ENCODE assay signal across 8 mouse cellular contexts in genomic region chr2:120730639-120731166, GRCm38 (mm10).
DNase-seq lines count a peak whose midpoint lies in the region; ATAC-seq and TF ChIP-seq lines count a peak whose summit lies in the region.

No protein-coding gene starts in this region.

- TF ChIP-seq CTCF in CH12.LX (conservative IDR thresholded peaks at IDR 0.05 in 1 of 2, IDR thresholded peaks at IDR 0.05 in 1 of 2; ENCODE audit: low read depth in 2 of 2, low read length in 2 of 2), result no peak
- no peak for TF ChIP-seq CTCF in heart, postnatal 0 days (IDR thresholded peaks at IDR 0.05; ENCODE audit: low read depth)
- no peak for TF ChIP-seq CTCF in small intestine, adult 2 months (IDR thresholded peaks at IDR 0.05; ENCODE audit: extremely low read depth, insufficient read length, insufficient replicate concordance, low read depth, low read length)

- peaks cover 43% of the 10 kb centered on the region for H3K4me1 ChIP-seq in heart, embryonic 10.5 days
- H3K4me1 ChIP-seq in CH12.LX (ENCODE audit: control insufficient read depth in 1 of 2, insufficient read depth in 2 of 2), result peaks cover 13 to 51% of the 10 kb centered on the region in 2 experiments
- H3K4me1 ChIP-seq in brown adipose tissue, adult 24 weeks (ENCODE audit: control insufficient read depth, insufficient read depth, insufficient read length, low read length), result peaks cover 15% of the 10 kb centered on the region
- H3K4me1 ChIP-seq in heart, postnatal 0 days (ENCODE audit: control insufficient read depth, insufficient read depth), result peaks cover 31% of the 10 kb centered on the region
- H3K4me1 ChIP-seq in liver, embryonic 16.5 days (ENCODE audit: control insufficient read depth, low read depth, low read length), result peaks cover 29% of the 10 kb centered on the region
- peaks cover 9% of the 10 kb centered on the region for H3K4me1 ChIP-seq in small intestine, adult 2 months (ENCODE audit: control insufficient read depth, insufficient read depth, insufficient read length, low read length)

- no peak for TF ChIP-seq RAD21 in CH12.LX (IDR thresholded peaks at IDR 0.05; ENCODE audit: low read depth, low read length)

- ATAC-seq in heart, postnatal 0 days (ENCODE audit: insufficient read depth, low read depth), result peak; percentile 9; the same call in 1 of the 2 replicates
- ATAC-seq in liver, embryonic 16.5 days (ENCODE audit: low read depth), result peak; percentile 19; the same call in 1 of the 2 replicates

- peak overlapping the region; percentile 98 for H3K27ac ChIP-seq in heart, embryonic 10.5 days
- H3K27ac ChIP-seq in CH12.LX (ENCODE audit: insufficient read depth, low read depth), result no peak overlapping the region
- H3K27ac ChIP-seq in brown adipose tissue, adult 24 weeks (replicated peaks; ENCODE audit: low read depth, low read length), result no peak overlapping the region; the same call in 1 of the 2 replicates
- H3K27ac ChIP-seq in heart, postnatal 0 days (ENCODE audit: low read depth), result peak overlapping the region; percentile 98
- peak overlapping the region; percentile 94 for H3K27ac ChIP-seq in liver, embryonic 16.5 days (ENCODE audit: low read length)
- H3K27ac ChIP-seq in small intestine, adult 2 months (ENCODE audit: insufficient read depth, low read depth, low read length), result peak overlapping the region; percentile 38; the same call in 1 of the 2 replicates

- H3K9me3 ChIP-seq in heart, embryonic 10.5 days, result no peaks in the 10 kb centered on the region
- no peaks in the 10 kb centered on the region for H3K9me3 ChIP-seq in CH12.LX (replicated peaks; ENCODE audit: low read length)
- no peaks in the 10 kb centered on the region for H3K9me3 ChIP-seq in heart, postnatal 0 days (replicated peaks; ENCODE audit: control insufficient read depth, low read length)
- H3K9me3 ChIP-seq in liver, embryonic 16.5 days (replicated peaks; ENCODE audit: control insufficient read depth, low read length), result no peaks in the 10 kb centered on the region

- H3K27me3 ChIP-seq in heart, embryonic 10.5 days (ENCODE audit: insufficient read depth, poor library complexity, severe bottlenecking), result no peaks in the 10 kb centered on the region
- H3K27me3 ChIP-seq in CH12.LX (replicated peaks), result no peaks in the 10 kb centered on the region
- no peaks in the 10 kb centered on the region for H3K27me3 ChIP-seq in heart, postnatal 0 days (ENCODE audit: control insufficient read depth, insufficient read depth, low read length)
- no peaks in the 10 kb centered on the region for H3K27me3 ChIP-seq in liver, embryonic 16.5 days (ENCODE audit: control insufficient read depth, insufficient read depth, low read depth, low read length)
- H3K27me3 ChIP-seq in small intestine, adult 2 months (ENCODE audit: control insufficient read depth, insufficient read depth, low read length), result no peaks in the 10 kb centered on the region

- no peak for TF ChIP-seq POLR2A in CH12.LX (IDR thresholded peaks at IDR 0.05; ENCODE audit: low read depth, low read length)
- TF ChIP-seq POLR2A in small intestine, adult 2 months (IDR thresholded peaks at IDR 0.05; ENCODE audit: low read depth, low read length), result no peak

- DNase-seq in heart, embryonic 10.5 days (ENCODE audit: low spot score), result peak; percentile 82
- no peak for DNase-seq in heart, adult 11 months
- no peak for DNase-seq in CH12.LX (ENCODE audit: extremely low read depth)
- DNase-seq in heart, postnatal 0 days (ENCODE audit: low spot score), result no peak
- no peak for DNase-seq in frontal cortex, postnatal 14 days (ENCODE audit: low spot score in 2 of 2)

- no peak for TF ChIP-seq EP300 in CH12.LX (IDR thresholded peaks at IDR 0.05; ENCODE audit: low read length)
- TF ChIP-seq EP300 in heart, postnatal 0 days (IDR thresholded peaks at IDR 0.05; ENCODE audit: low read depth), result no peak

- peak overlapping the region; percentile 99 for H3K4me3 ChIP-seq in heart, embryonic 10.5 days
- H3K4me3 ChIP-seq in CH12.LX (replicated peaks in 1 of 3; ENCODE audit: low read depth in 2 of 3, low read length in 2 of 3, poor library complexity in 1 of 3), result peak overlapping the region; percentile 83 to 98 (median 84)
- peak overlapping the region; percentile 86 for H3K4me3 ChIP-seq in brown adipose tissue, adult 24 weeks (ENCODE audit: insufficient read depth, low read depth, low read length)
- H3K4me3 ChIP-seq in heart, postnatal 0 days (ENCODE audit: low read depth, low read length), result peak overlapping the region; percentile 88
- peak overlapping the region; percentile 85 for H3K4me3 ChIP-seq in liver, embryonic 16.5 days (ENCODE audit: low read depth, low read length)
- peak overlapping the region; percentile 65 for H3K4me3 ChIP-seq in small intestine, adult 2 months (ENCODE audit: low read depth, low read length)

- H3K4me2 ChIP-seq in CH12.LX (ENCODE audit: insufficient read depth, low read depth, poor library complexity, severe bottlenecking), result peak overlapping the region; percentile 63; the same call in 1 of the 2 replicates
- H3K4me2 ChIP-seq in heart, postnatal 0 days (ENCODE audit: low read depth, low read length), result peak overlapping the region; percentile 91
- H3K4me2 ChIP-seq in liver, embryonic 16.5 days (ENCODE audit: low read depth, low read length), result peak overlapping the region; percentile 86

- dilution Hi-C loops in CH12.LX (cut with MboI; ENCODE audit: extremely low pct_ligation_motif_present, extremely low pct_unique_long_range_greater_than_20kb, low sequenced_read_pairs), result no loop called here

- peaks cover 31% of the 10 kb centered on the region for H3K36me3 ChIP-seq in heart, embryonic 10.5 days
- H3K36me3 ChIP-seq in CH12.LX (replicated peaks in 1 of 2; ENCODE audit: control insufficient read depth in 1 of 2, insufficient read depth in 1 of 2, low read length in 1 of 2), result peaks cover 23 to 41% of the 10 kb centered on the region in 2 experiments
- peaks cover 30% of the 10 kb centered on the region for H3K36me3 ChIP-seq in heart, postnatal 0 days (replicated peaks; ENCODE audit: control insufficient read depth, insufficient read depth, low read length)
- peaks cover 28% of the 10 kb centered on the region for H3K36me3 ChIP-seq in liver, embryonic 16.5 days (ENCODE audit: control insufficient read depth, insufficient read depth)
- peaks cover 20% of the 10 kb centered on the region for H3K36me3 ChIP-seq in small intestine, adult 2 months (ENCODE audit: control insufficient read depth, insufficient read depth, low read length)

- WGBS in heart, embryonic 10.5 days, result under 1% methylated on average over 50 of the region's 50 CpGs
- WGBS in heart, postnatal 0 days, result under 1% methylated on average over 48 of the region's 50 CpGs
- WGBS in liver, embryonic 16.5 days (ENCODE audit: insufficient replicate concordance), result under 1% methylated on average over 50 of the region's 50 CpGs
- under 1% methylated on average over 50 of the region's 50 CpGs for WGBS in small intestine, adult 2 months

- H3K9ac ChIP-seq in CH12.LX (ENCODE audit: insufficient read depth, low read depth), result peak overlapping the region; percentile 85
- H3K9ac ChIP-seq in heart, postnatal 0 days (replicated peaks; ENCODE audit: low read depth, low read length), result peak overlapping the region; percentile 95
- H3K9ac ChIP-seq in liver, embryonic 16.5 days (ENCODE audit: low read depth, low read length), result peak overlapping the region; percentile 92

- in situ Hi-C loops in CH12.LX (cut with MboI; ENCODE audit: low pct_ligation_motif_present, low pct_unique_long_range_greater_than_20kb, low sequenced_read_pairs), result no loop called here

- peaks cover 11% of the 10 kb centered on the region; the same call in 1 of the 2 replicates for H3K79me2 ChIP-seq in CH12.LX (replicated peaks; ENCODE audit: control insufficient read depth, extremely low read depth, insufficient read depth, poor library complexity, severe bottlenecking)

TF ChIP-seq in CH12.LX, 34 proteins besides CTCF, POLR2A, EP300 and RAD21:
- TF ChIP-seq MAX (IDR thresholded peaks at IDR 0.05; ENCODE audit: low read length), result no peak
- TF ChIP-seq ETS1 (conservative IDR thresholded peaks at IDR 0.05; ENCODE audit: low read depth, low read length), result no peak
- TF ChIP-seq MAFK (IDR thresholded peaks at IDR 0.05; ENCODE audit: insufficient replicate concordance, low read length), result no peak
- no peak for TF ChIP-seq NELFE (IDR thresholded peaks at IDR 0.05; ENCODE audit: low read depth, low read length)
- TF ChIP-seq MEF2A (IDR thresholded peaks at IDR 0.05; ENCODE audit: borderline replicate concordance, low read depth, low read length), result no peak
- TF ChIP-seq KAT2A (IDR thresholded peaks at IDR 0.05; ENCODE audit: insufficient replicate concordance, low read length), result no peak

Comparison
In these comparisons a context has a peak if more than half of its experiments do, and no peak if none do; other contexts are left out.
1. H3K27ac ChIP-seq: peak in heart, embryonic 10.5 days (single experiment), heart, postnatal 0 days (single experiment), liver, embryonic 16.5 days (single experiment) and small intestine, adult 2 months (single experiment); none in CH12.LX (single experiment) and brown adipose tissue, adult 24 weeks (single experiment).
2. Peak in every context shown above with its lines, with median percentiles within 50 percentile points of each other: H3K4me3 ChIP-seq, H3K4me2 ChIP-seq and H3K9ac ChIP-seq.